Comparison of ENCODE assay signal across 15 mouse cellular contexts in the genomic region with DNA sequence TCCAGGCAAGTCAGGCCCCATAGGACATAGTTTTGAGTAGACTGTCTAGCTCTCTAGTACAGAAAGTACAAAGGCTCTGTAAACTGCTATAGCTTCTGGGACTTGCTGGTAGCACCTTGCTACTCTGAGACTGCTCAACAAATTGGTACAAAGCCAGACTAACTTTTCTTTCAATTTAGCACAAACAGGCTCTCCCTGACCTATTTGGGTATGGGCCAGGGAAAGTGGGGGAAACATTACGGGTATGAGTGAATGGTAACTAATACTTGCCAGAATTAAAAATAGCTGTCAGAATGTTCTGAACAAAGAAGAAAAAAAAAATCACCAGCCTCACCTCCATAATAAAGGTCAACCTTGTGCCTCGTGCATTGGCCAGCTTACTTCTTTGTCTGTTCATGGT. TPM values are rescaled to one million over a fixed set of nuclear protein-coding genes. Genes with fewer than 3 reads are reported as not detected.
DNase-seq lines count a peak whose midpoint lies in the region; ATAC-seq and TF ChIP-seq lines count a peak whose summit lies in the region.
"Had no signal": no experiment of that assay in that cellular context is flagged by ENCODE, and none has a peak within 500 bp of the region (broad histone marks: within the 10 kb centered on the region; RNA-seq: fewer than 3 reads in every experiment).

No protein-coding gene starts in this region.

- H3K27me3 ChIP-seq in kidney, adult 2 months (replicated peaks; ENCODE audit: control insufficient read depth, insufficient read depth, low read length) = no peaks in the 10 kb centered on the region
- H3K27me3 ChIP-seq in lung, postnatal 0 days (replicated peaks; ENCODE audit: insufficient read depth, low read length) = no peaks in the 10 kb centered on the region
- peaks cover 5% of the 10 kb centered on the region; the same call in 1 of the 2 replicates for H3K27me3 ChIP-seq in heart, postnatal 0 days (ENCODE audit: control insufficient read depth, insufficient read depth, low read length)
- 0 out of 2 replicates have a peak, but pooled peaks cover under 1% of the 10 kb centered on the region for H3K27me3 ChIP-seq in forebrain, postnatal 0 days (ENCODE audit: insufficient read depth, low read length)
- H3K27me3 ChIP-seq: heart, embryonic 15.5 days had no signal

- H3K9me3 ChIP-seq in lung, postnatal 0 days (ENCODE audit: low read length) = no peaks in the 10 kb centered on the region
- H3K9me3 ChIP-seq in heart, postnatal 0 days (replicated peaks; ENCODE audit: control insufficient read depth, low read length) = no peaks in the 10 kb centered on the region
- no peaks in the 10 kb centered on the region for H3K9me3 ChIP-seq in forebrain, postnatal 0 days (ENCODE audit: low read length)
- H3K9me3 ChIP-seq: embryonic facial prominence, embryonic 12.5 days; forebrain, embryonic 10.5 days; heart, embryonic 15.5 days had no signal

- H3K4me3 ChIP-seq in kidney, adult 2 months (ENCODE audit: insufficient read depth, low read depth, low read length) = no peak overlapping the region
- no peak overlapping the region for H3K4me3 ChIP-seq in lung, postnatal 0 days (ENCODE audit: low read depth, low read length)
- no peak overlapping the region for H3K4me3 ChIP-seq in heart, postnatal 0 days (ENCODE audit: low read depth, low read length)
- no peak overlapping the region for H3K4me3 ChIP-seq in forebrain, postnatal 0 days (ENCODE audit: low read depth, low read length)
- H3K4me3 ChIP-seq: embryonic facial prominence, embryonic 12.5 days; forebrain, embryonic 10.5 days; heart, embryonic 15.5 days had no signal

- TF ChIP-seq POLR2A in kidney, adult 2 months (IDR thresholded peaks at IDR 0.05; ENCODE audit: low read depth, low read length) = no peak

- H3K36me3 ChIP-seq in kidney, adult 2 months (ENCODE audit: control insufficient read depth, insufficient read depth, low read length) = no peaks in the 10 kb centered on the region
- no peaks in the 10 kb centered on the region for H3K36me3 ChIP-seq in lung, postnatal 0 days (ENCODE audit: insufficient read depth, low read length)
- no peaks in the 10 kb centered on the region for H3K36me3 ChIP-seq in heart, postnatal 0 days (replicated peaks; ENCODE audit: control insufficient read depth, insufficient read depth, low read length)
- H3K36me3 ChIP-seq in forebrain, postnatal 0 days (ENCODE audit: insufficient read depth) = no peaks in the 10 kb centered on the region
- H3K36me3 ChIP-seq: embryonic facial prominence, embryonic 12.5 days; forebrain, embryonic 10.5 days; heart, embryonic 15.5 days had no signal

- no peak overlapping the region for H3K9ac ChIP-seq in lung, postnatal 0 days (replicated peaks; ENCODE audit: low read depth)
- no peak overlapping the region for H3K9ac ChIP-seq in heart, postnatal 0 days (replicated peaks; ENCODE audit: low read depth, low read length)
- H3K9ac ChIP-seq in forebrain, postnatal 0 days = no peak overlapping the region
- H3K9ac ChIP-seq: embryonic facial prominence, embryonic 12.5 days; heart, embryonic 15.5 days had no signal

- TF ChIP-seq EP300 in lung, postnatal 0 days (IDR thresholded peaks at IDR 0.05) = no peak
- TF ChIP-seq EP300 in heart, postnatal 0 days (IDR thresholded peaks at IDR 0.05; ENCODE audit: low read depth) = 0 out of 2 replicates have a peak, but pooled peaks have one; percentile 18

- no peak overlapping the region for H3K27ac ChIP-seq in kidney, adult 2 months (ENCODE audit: insufficient read depth, low read depth, low read length)
- no peak overlapping the region for H3K27ac ChIP-seq in lung, postnatal 0 days (ENCODE audit: low read length)
- H3K27ac ChIP-seq in heart, postnatal 0 days (ENCODE audit: low read depth) = no peak overlapping the region
- H3K27ac ChIP-seq in forebrain, postnatal 0 days (ENCODE audit: low read depth, low read length) = no peak overlapping the region
- H3K27ac ChIP-seq: embryonic facial prominence, embryonic 12.5 days; forebrain, embryonic 10.5 days; heart, embryonic 15.5 days; macrophage had no signal

- WGBS in kidney, adult 2 months = 24% methylated on average over 2 of the region's 2 CpGs
- WGBS in lung, postnatal 0 days = 27% methylated on average over 2 of the region's 2 CpGs
- 20% methylated on average over 2 of the region's 2 CpGs for WGBS in heart, postnatal 0 days
- WGBS in forebrain, postnatal 0 days = 37% methylated on average over 2 of the region's 2 CpGs

- peak; percentile 52 for DNase-seq in kidney, adult 2 months
- no peak for DNase-seq in kidney, adult 11 months
- peak; percentile 60 for DNase-seq in lung, postnatal 36 days
- DNase-seq in lung, postnatal 0 days (ENCODE audit: low spot score) = no peak
- DNase-seq in heart, postnatal 0 days (ENCODE audit: low spot score) = no peak
- DNase-seq in spleen, postnatal 10 days (ENCODE audit: low spot score in 2 of 2) = no peak
- no peak for DNase-seq in forebrain, postnatal 0 days
- DNase-seq: cerebellum, postnatal 25 days; liver; midbrain, embryonic 14.5 days had no signal

- TF ChIP-seq CTCF in kidney, adult 2 months (conservative IDR thresholded peaks at IDR 0.05; ENCODE audit: insufficient read depth, insufficient read length, low read depth, low read length) = no peak
- no peak for TF ChIP-seq CTCF in lung, postnatal 0 days (IDR thresholded peaks at IDR 0.05)
- TF ChIP-seq CTCF in heart, postnatal 0 days (IDR thresholded peaks at IDR 0.05; ENCODE audit: low read depth) = no peak
- no peak for TF ChIP-seq CTCF in forebrain, postnatal 0 days (IDR thresholded peaks at IDR 0.05; ENCODE audit: low read depth)

- no peak for ATAC-seq in lung, postnatal 0 days
- ATAC-seq in heart, postnatal 0 days (ENCODE audit: insufficient read depth, low read depth) = no peak
- no peak for ATAC-seq in forebrain, postnatal 0 days

- peaks cover 2% of the 10 kb centered on the region; the same call in 1 of the 2 replicates for H3K4me1 ChIP-seq in kidney, adult 2 months (ENCODE audit: control insufficient read depth, insufficient read depth, low read length)
- no peaks in the 10 kb centered on the region for H3K4me1 ChIP-seq in lung, postnatal 0 days (ENCODE audit: insufficient read depth, low read depth, low read length)
- peaks cover 7% of the 10 kb centered on the region; the same call in 1 of the 2 replicates for H3K4me1 ChIP-seq in heart, postnatal 0 days (ENCODE audit: control insufficient read depth, insufficient read depth)
- no peaks in the 10 kb centered on the region for H3K4me1 ChIP-seq in forebrain, postnatal 0 days (ENCODE audit: insufficient read depth)
- H3K4me1 ChIP-seq: embryonic facial prominence, embryonic 12.5 days; forebrain, embryonic 10.5 days had no signal

- H3K4me2 ChIP-seq in lung, postnatal 0 days (replicated peaks; ENCODE audit: low read depth, low read length) = no peak overlapping the region
- no peak overlapping the region for H3K4me2 ChIP-seq in heart, postnatal 0 days (ENCODE audit: low read depth, low read length)
- no peak overlapping the region for H3K4me2 ChIP-seq in forebrain, postnatal 0 days (ENCODE audit: low read depth)
- H3K4me2 ChIP-seq: embryonic facial prominence, embryonic 12.5 days; heart, embryonic 15.5 days had no signal

RNA-seq across cellular contexts. Expression of a gene that starts 24.1 kb away (rescaled TPM):
- 7.6 and 8.4 TPM in 2 replicates for polyA plus RNA-seq in kidney, adult 2 months (2012; rRNA removed)
- polyA plus RNA-seq in lung, postnatal 0 days (2015; fragmentation: Nextera tagmentation; extraction: Ambion mirVana) = 47.4 and 52.1 TPM in 2 replicates
- 23.2 and 30.8 TPM in 2 replicates for total RNA-seq in heart, postnatal 0 days (2014; rRNA removed; ENCODE audit: low replicate concordance)
- polyA plus RNA-seq in heart, postnatal 0 days (2015; fragmentation: Nextera tagmentation; extraction: Ambion mirVana) = 10.0 and 11.1 TPM in 2 replicates
- 60.9 and 82.5 TPM in 2 replicates for total RNA-seq in forebrain, postnatal 0 days (2014; rRNA removed)
- 24.5 and 30.5 TPM in 2 replicates for polyA plus RNA-seq in forebrain, postnatal 0 days (2015; fragmentation: Nextera tagmentation; extraction: Ambion mirVana)
- total RNA-seq: MEL had no signal

Comparison
In these comparisons a context has a peak if more than half of its experiments do, and no peak if none do; other contexts are left out.
1. DNase-seq: peak in kidney, adult 2 months (single experiment) and lung, postnatal 36 days (single experiment); none in kidney, adult 11 months (single experiment), lung, postnatal 0 days (single experiment), heart, postnatal 0 days (single experiment), spleen, postnatal 10 days (0 of 2) and forebrain, postnatal 0 days (single experiment).